Mouse (Mus musculus) myocyte (in vitro differentiated cells): Measurements from ENCODE around the gene Rnaseh1. TPM values are rescaled to one million over a fixed set of nuclear protein-coding genes. Genes with fewer than 3 reads are reported as not detected.

ENCODE experiments used
- H3K27me3 ChIP-seq: one replicate; pipeline ENCODE4 v1.6.1; 2011; ENCODE audit not compliant: control insufficient read depth, insufficient read depth, insufficient read length
- H3K36me3 ChIP-seq: one replicate; pipeline ENCODE4 v1.6.1; 2011; ENCODE audit not compliant: control insufficient read depth, insufficient read depth
- H3K4me2 ChIP-seq: one replicate; pipeline ENCODE4 v1.6.1; 2011; ENCODE audit warnings: low read depth, control low read depth
- H3K4me3 ChIP-seq: one replicate; pipeline ENCODE4 v1.5.1; 2011; ENCODE audit warnings: mild to moderate bottlenecking, control low read depth, moderate library complexity
- H3K79me2 ChIP-seq: one replicate; pipeline ENCODE4 v1.6.1; 2011; ENCODE audit not compliant: control insufficient read depth, insufficient read depth
- H3ac ChIP-seq: one replicate; pipeline ENCODE4 v1.6.1; 2011; ENCODE audit not compliant: control insufficient read depth, insufficient read length
- CEBPB ChIP-seq: IDR thresholded peaks from 2 replicates; pipeline ENCODE4 v1.6.1; 2011; ENCODE audit warnings: mild to moderate bottlenecking, moderate library complexity; ENCODE audit not compliant: poor library complexity, insufficient read depth, severe bottlenecking
- E2F4 ChIP-seq: IDR thresholded peaks from one replicate; pipeline ENCODE4 v1.6.1; 2011; ENCODE audit warnings: mild to moderate bottlenecking, control low read depth, moderate library complexity; ENCODE audit not compliant: insufficient read depth
- MAX ChIP-seq: IDR thresholded peaks from one replicate; pipeline ENCODE4 v1.6.1; 2011; ENCODE audit warnings: low read depth, mild to moderate bottlenecking, control low read depth
- MYOD1 ChIP-seq, 3 experiments: IDR thresholded peaks; one replicate each; pipeline ENCODE4 v1.6.1; 2011; ENCODE audit warnings: control low read depth in 2 of 3, low read depth in 2 of 3, mild to moderate bottlenecking in 2 of 3, moderate library complexity in 1 of 3; ENCODE audit not compliant: insufficient read length in 2 of 3, control insufficient read depth in 1 of 3
- MYOG ChIP-seq, 3 experiments: IDR thresholded peaks; one replicate each; pipeline ENCODE4 v1.6.1; 2011; ENCODE audit warnings: control low read depth in 2 of 3, low read depth in 2 of 3, mild to moderate bottlenecking in 2 of 3; ENCODE audit not compliant: insufficient read length in 2 of 3, control insufficient read depth in 1 of 3, insufficient read depth in 1 of 3
- POLR2A ChIP-seq: IDR thresholded peaks from one replicate; pipeline ENCODE4 v1.6.1; 2011; ENCODE audit warnings: low read depth, mild to moderate bottlenecking, control low read depth, moderate library complexity; ENCODE audit not compliant: insufficient read length
- POLR2AphosphoS2 ChIP-seq: IDR thresholded peaks from one replicate; pipeline ENCODE4 v1.6.1; 2011; ENCODE audit warnings: low read depth, control low read depth; ENCODE audit not compliant: insufficient read length
- REST ChIP-seq: IDR thresholded peaks from one replicate; pipeline ENCODE4 v1.6.1; 2011; ENCODE audit warnings: mild to moderate bottlenecking, control low read depth, moderate library complexity; ENCODE audit not compliant: insufficient read depth, insufficient read length
- SRF ChIP-seq: IDR thresholded peaks from one replicate; pipeline ENCODE4 v1.6.1; 2011; ENCODE audit warnings: low read depth; ENCODE audit not compliant: control insufficient read depth, insufficient read length
- TCF12 ChIP-seq: IDR thresholded peaks from one replicate; pipeline ENCODE4 v1.6.1; 2011; ENCODE audit warnings: mild to moderate bottlenecking, control low read depth; ENCODE audit not compliant: poor library complexity, insufficient read depth, severe bottlenecking
- TCF3 ChIP-seq: IDR thresholded peaks from one replicate; pipeline ENCODE4 v1.6.1; 2011; ENCODE audit warnings: low read depth, control low read depth; ENCODE audit not compliant: insufficient read length
- USF1 ChIP-seq: IDR thresholded peaks from one replicate; pipeline ENCODE4 v1.6.1; 2011; ENCODE audit warnings: low read depth, mild to moderate bottlenecking, control low read depth, moderate library complexity
- polyA plus RNA-seq: library from polyadenylated mRNA; unstranded; fragments of >200 nt; fragmentation: generic; extraction: Trizol; gene quantifications from one replicate; pipeline ENCODE4 v1.2.1, GENCODE M21; 2012; ENCODE audit warnings: missing spikeins

The Rnaseh1 gene
- polyA plus RNA-seq, 1 experiment = 8.7 TPM

- Histone ChIP-seq H3K4me2 (no peak overlapping the region), H3K27me3 (no peaks in the 10 kb centered on the region), H3K36me3 (peaks cover 5% of the 10 kb centered on the region), H3ac (no peak overlapping the region), H3K4me3 (no peak overlapping the region), H3K79me2 (no peaks in the 10 kb centered on the region)
- TF ChIP-seq REST = no peak
- peak; percentile 41 for TF ChIP-seq POLR2AphosphoS2
Measured at GRCm38 (mm10) chr12:28697821-28698595, 48.6 kb downstream of the Rnaseh1 start.

DNA sequence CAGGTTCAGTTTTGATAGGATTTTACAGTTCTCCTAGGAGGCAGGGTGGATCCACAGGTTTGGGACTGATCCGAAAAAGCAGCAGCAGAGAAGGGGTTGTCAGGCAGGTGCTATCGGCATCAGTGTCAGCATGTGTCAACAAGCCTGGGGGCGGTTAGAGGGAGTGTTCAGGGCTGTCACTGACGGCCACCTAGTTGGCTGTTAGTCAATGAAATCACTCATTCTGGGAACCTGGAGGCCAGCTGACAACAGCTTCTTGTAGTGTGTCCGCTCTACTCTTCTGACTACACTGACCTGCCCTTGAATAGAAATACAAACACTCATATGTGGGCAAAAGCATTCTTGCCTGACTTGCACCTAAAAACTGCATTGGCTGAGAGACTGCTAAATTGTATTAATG, 49.7 kb downstream of the Rnaseh1 start:
- Histone ChIP-seq H3K4me3 (no peak overlapping the region), H3K36me3 (peaks cover 5% of the 10 kb centered on the region), H3ac (no peak overlapping the region), H3K4me2 (no peak overlapping the region), H3K27me3 (no peaks in the 10 kb centered on the region), H3K79me2 (no peaks in the 10 kb centered on the region)
- TF ChIP-seq SRF = no peak
- TF ChIP-seq E2F4 = no peak
- no peak for TF ChIP-seq POLR2A
- no peak for TF ChIP-seq CEBPB
- no peak for TF ChIP-seq POLR2AphosphoS2
- no peak for TF ChIP-seq TCF3
- no peak for TF ChIP-seq REST
- TF ChIP-seq USF1 = no peak
- no peak for TF ChIP-seq TCF12
- TF ChIP-seq MYOD1 (IDR thresholded peaks at IDR 0.05; ENCODE audit: control insufficient read depth in 1 of 3, insufficient read length in 2 of 3, low read depth in 2 of 3) = no peak
- TF ChIP-seq MAX = no peak
- TF ChIP-seq MYOG (IDR thresholded peaks at IDR 0.05; ENCODE audit: control insufficient read depth in 1 of 3, insufficient read depth in 1 of 3, insufficient read length in 2 of 3, low read depth in 2 of 3) = no peak

DNA sequence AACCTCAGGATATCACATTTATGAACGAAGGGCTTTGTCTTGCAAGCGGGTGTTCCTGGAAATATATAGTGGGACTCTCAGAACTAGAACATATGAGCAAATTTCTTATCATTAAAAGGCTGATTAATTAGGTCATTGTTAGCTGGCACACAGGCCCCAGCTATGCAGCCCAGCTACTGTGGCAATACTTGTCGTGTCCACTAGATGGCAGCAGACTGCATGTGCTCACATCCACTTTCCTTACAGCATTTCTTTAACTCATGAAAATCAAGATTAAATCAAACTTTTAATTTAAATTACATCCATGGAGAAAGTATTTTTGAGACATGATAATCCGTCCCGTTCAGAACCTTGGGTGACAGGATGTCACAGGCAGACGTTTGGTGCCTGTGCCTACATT, 50.3 kb downstream of the Rnaseh1 start:
- Histone ChIP-seq H3K27me3 (no peaks in the 10 kb centered on the region), H3K79me2 (no peaks in the 10 kb centered on the region), H3K36me3 (peaks cover 1% of the 10 kb centered on the region), H3K4me2 (no peak overlapping the region), H3K4me3 (no peak overlapping the region), H3ac (no peak overlapping the region)
- TF ChIP-seq TCF3 = no peak
- TF ChIP-seq MAX = no peak
- TF ChIP-seq SRF = no peak
- TF ChIP-seq POLR2A = no peak
- TF ChIP-seq E2F4 = no peak
- no peak for TF ChIP-seq USF1
- TF ChIP-seq MYOD1 (IDR thresholded peaks at IDR 0.05; ENCODE audit: control insufficient read depth in 1 of 3, insufficient read length in 2 of 3, low read depth in 2 of 3) = no peak
- TF ChIP-seq POLR2AphosphoS2 = no peak
- no peak for TF ChIP-seq REST
- TF ChIP-seq CEBPB = no peak
- no peak for TF ChIP-seq MYOG (IDR thresholded peaks at IDR 0.05; ENCODE audit: control insufficient read depth in 1 of 3, insufficient read depth in 1 of 3, insufficient read length in 2 of 3, low read depth in 2 of 3)
- TF ChIP-seq TCF12 = no peak

GRCm38 (mm10) chr12:28700101-28700511, 50.7 kb downstream of the Rnaseh1 start:
- H3K27me3 ChIP-seq = no peaks in the 10 kb centered on the region
- H3ac ChIP-seq = no peak overlapping the region
- no peaks in the 10 kb centered on the region for H3K79me2 ChIP-seq
- no peaks in the 10 kb centered on the region for H3K36me3 ChIP-seq
- H3K4me3 ChIP-seq = no peak overlapping the region
- H3K4me2 ChIP-seq = no peak overlapping the region
- TF ChIP-seq MYOD1 (IDR thresholded peaks at IDR 0.05; ENCODE audit: control insufficient read depth in 1 of 3, insufficient read length in 2 of 3, low read depth in 2 of 3) = no peak
- no peak for TF ChIP-seq E2F4
- TF ChIP-seq REST = no peak
- TF ChIP-seq POLR2A = no peak
- TF ChIP-seq MAX = no peak
- TF ChIP-seq SRF = no peak
- no peak for TF ChIP-seq CEBPB
- no peak for TF ChIP-seq USF1
- TF ChIP-seq POLR2AphosphoS2 = no peak
- no peak for TF ChIP-seq TCF12
- no peak for TF ChIP-seq MYOG (IDR thresholded peaks at IDR 0.05; ENCODE audit: control insufficient read depth in 1 of 3, insufficient read depth in 1 of 3, insufficient read length in 2 of 3, low read depth in 2 of 3)
- TF ChIP-seq TCF3 = no peak

- no peak overlapping the region for H3ac ChIP-seq
- no peak overlapping the region for H3K4me2 ChIP-seq
- no peaks in the 10 kb centered on the region for H3K36me3 ChIP-seq
- TF ChIP-seq TCF12 = no peak
- no peak for TF ChIP-seq MAX
- TF ChIP-seq POLR2A = no peak
- no peak for TF ChIP-seq REST
- TF ChIP-seq MYOG (IDR thresholded peaks at IDR 0.05; ENCODE audit: control insufficient read depth in 1 of 3, insufficient read depth in 1 of 3, insufficient read length in 2 of 3, low read depth in 2 of 3) = no peak
- TF ChIP-seq USF1 = no peak
- no peak for TF ChIP-seq E2F4
- no peak for TF ChIP-seq CEBPB
- TF ChIP-seq POLR2AphosphoS2 = no peak
- no peak for TF ChIP-seq MYOD1 (IDR thresholded peaks at IDR 0.05; ENCODE audit: control insufficient read depth in 1 of 3, insufficient read length in 2 of 3, low read depth in 2 of 3)
- TF ChIP-seq TCF3 = no peak
- TF ChIP-seq SRF = no peak
- H3K79me2 ChIP-seq = no peaks in the 10 kb centered on the region
- no peak overlapping the region for H3K4me3 ChIP-seq
- H3K27me3 ChIP-seq = no peaks in the 10 kb centered on the region
Measured at GRCm38 (mm10) chr12:28700561-28701025, 51.2 kb downstream of the Rnaseh1 start.
